Mouse (Mus musculus): ENCODE data around the gene Irf8. TPM values are rescaled to one million over a fixed set of nuclear protein-coding genes. Genes with fewer than 3 reads are reported as not detected.

Irf8 gene
- total RNA-seq, 2 experiments from 2014 or later: 4.8 to 11.2 TPM

DNA sequence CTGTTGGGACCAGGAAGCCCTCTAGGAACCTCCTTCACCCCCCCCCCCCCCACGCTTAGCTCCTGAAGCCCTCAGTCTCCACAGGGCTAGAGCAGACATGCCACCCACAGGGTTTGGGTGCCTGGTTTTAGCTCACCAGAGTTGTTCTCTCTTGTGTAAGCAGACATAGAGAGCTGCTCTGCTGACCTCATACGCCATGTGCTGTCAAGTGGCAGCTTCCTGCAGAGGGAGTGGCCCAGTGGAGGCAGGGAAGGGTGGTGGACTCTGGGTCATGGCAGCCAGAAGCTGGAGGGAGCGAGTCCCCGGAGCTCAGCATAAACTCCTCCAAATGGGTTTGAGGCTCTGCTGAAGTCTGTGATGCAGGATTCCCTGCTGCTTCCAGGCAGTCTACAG, 7.7 kb downstream of the Irf8 start:
- intact Hi-C loops (cut with DNase I): no loop called here
- H3K27ac ChIP-seq: peak overlapping the region; percentile 63
- DNase-seq: no peak

GRCm38 (mm10) chr8:120744448-120744847, 8.3 kb downstream of the Irf8 start:
- intact Hi-C loops (cut with DNase I): no loop called here
- H3K27ac ChIP-seq: peak overlapping the region; percentile 63
- H3K4me3 ChIP-seq: no peak overlapping the region
- no peak for TF ChIP-seq CTCF (IDR thresholded peaks at IDR 0.05)
- DNase-seq: no peak

More for the DNA sequence above, 7.7 kb downstream of the Irf8 start:
- no peak for TF ChIP-seq CTCF (IDR thresholded peaks at IDR 0.05)
- no peak overlapping the region for H3K4me3 ChIP-seq

DNA sequence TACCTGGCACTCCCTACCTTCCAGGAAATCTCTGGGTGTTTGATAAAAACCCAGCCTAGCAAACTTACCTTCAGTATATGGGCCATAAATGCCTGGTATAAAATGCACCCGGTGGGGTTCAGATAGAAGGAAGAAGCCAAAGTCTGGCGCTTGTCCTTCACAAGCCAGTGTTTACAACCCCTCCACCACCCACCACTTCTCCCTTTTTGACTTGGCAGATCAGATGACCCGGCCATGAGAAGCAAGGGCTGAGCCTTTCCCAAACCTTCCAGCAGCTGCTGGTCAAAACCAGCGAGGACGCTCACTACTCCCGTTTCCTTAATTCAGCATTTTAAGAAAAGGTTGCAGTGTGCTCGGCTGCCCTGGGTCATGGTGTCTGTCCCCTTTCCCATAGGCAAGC, 9.1 kb downstream of the Irf8 start:
- TF ChIP-seq CTCF (IDR thresholded peaks at IDR 0.05): no peak
- intact Hi-C loops (cut with DNase I): no loop called here
- no peak overlapping the region for H3K4me3 ChIP-seq
- peak; percentile 51 for DNase-seq
- peak overlapping the region; percentile 75 for H3K27ac ChIP-seq

GRCm38 (mm10) chr8:120746007-120746701, 10.0 kb downstream of the Irf8 start:
- H3K27ac ChIP-seq: peak overlapping the region; percentile 75

GRCm38 (mm10) chr8:120747286-120747685, 11.1 kb downstream of the Irf8 start:
- DNase-seq: peak; percentile 82
- Histone ChIP-seq H3K27ac (peak overlapping the region; percentile 75), H3K4me3 (no peak overlapping the region)
- intact Hi-C loops (cut with DNase I): no loop called here
- no peak for TF ChIP-seq CTCF (IDR thresholded peaks at IDR 0.05)

More at GRCm38 (mm10) chr8:120746007-120746701, 10.0 kb downstream of the Irf8 start:
- H3K4me3 ChIP-seq: no peak overlapping the region
- intact Hi-C loops (cut with DNase I): no loop called here
- TF ChIP-seq CTCF (IDR thresholded peaks at IDR 0.05): no peak
- DNase-seq: no peak

DNA sequence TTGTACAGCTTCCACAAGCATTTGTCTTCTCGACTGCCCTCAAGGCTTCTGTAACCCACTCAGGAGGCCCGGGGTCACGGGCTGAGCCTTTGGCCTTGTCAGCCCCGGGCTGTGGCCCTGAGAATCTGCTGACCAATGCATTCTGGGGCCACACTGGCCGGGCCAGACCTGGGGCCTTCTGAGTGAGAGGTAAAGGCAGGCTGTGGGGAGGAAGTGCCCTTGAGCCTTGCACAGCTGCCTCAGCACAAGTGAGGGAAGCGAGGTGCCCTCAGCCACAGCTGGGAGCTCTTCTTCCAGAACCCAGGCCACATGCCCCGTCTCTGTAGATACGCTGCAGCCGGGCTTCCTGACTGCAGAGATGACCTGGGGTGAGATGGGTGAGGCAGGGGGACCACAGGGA, 14.5 kb downstream of the Irf8 start:
- TF ChIP-seq CTCF (IDR thresholded peaks at IDR 0.05): no peak
- intact Hi-C loops (cut with DNase I): no loop called here
- H3K4me3 ChIP-seq: no peak overlapping the region

GRCm38 (mm10) chr8:120751226-120752081, 15.3 kb downstream of the Irf8 start:
- intact Hi-C loops (cut with DNase I): loop anchor here (2.0 kb wide), 1 partner anchor 17 kb away; no protein-coding TSS in a partner anchor
- no peak for DNase-seq
- peak overlapping the region; percentile 63 for H3K4me3 ChIP-seq
- TF ChIP-seq CTCF (IDR thresholded peaks at IDR 0.05): no peak; the same call in 1 of the 2 replicates
- peak overlapping the region; percentile 90 for H3K27ac ChIP-seq

More for the DNA sequence above, 14.5 kb downstream of the Irf8 start:
- H3K27ac ChIP-seq: peak overlapping the region; percentile 90
- DNase-seq: no peak

DNA sequence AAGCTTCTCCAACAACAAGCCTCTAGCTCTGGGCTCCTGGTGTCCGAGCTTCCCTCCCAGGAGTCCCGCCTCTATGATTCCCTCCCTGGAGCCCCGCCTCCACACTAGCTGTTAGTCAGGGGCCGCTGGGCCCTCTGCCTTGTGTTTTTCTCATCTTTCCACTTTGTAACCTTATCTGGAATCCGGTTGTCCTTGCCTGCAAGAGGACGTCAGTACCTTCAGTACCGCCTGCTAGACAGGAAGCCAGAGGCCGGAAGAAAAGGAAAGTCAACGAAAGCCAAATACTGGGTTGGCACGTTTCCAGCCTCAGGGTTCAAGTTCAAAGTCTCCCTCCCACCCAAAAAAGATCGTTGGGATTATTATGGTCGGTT, 15.9 kb downstream of the Irf8 start:
- Histone ChIP-seq H3K4me3 (peak overlapping the region; percentile 63), H3K27ac (peak overlapping the region; percentile 90)
- no peak for TF ChIP-seq CTCF (IDR thresholded peaks at IDR 0.05)
- peak; percentile 88 for DNase-seq
- intact Hi-C loops (cut with DNase I): loop anchor here (2.0 kb wide), 1 partner anchor 17 kb away; no protein-coding TSS in a partner anchor

- Histone ChIP-seq H3K4me3 (no peak overlapping the region), H3K27ac (peak overlapping the region; percentile 90)
- no peak for DNase-seq
- no peak for TF ChIP-seq CTCF (IDR thresholded peaks at IDR 0.05)
- intact Hi-C loops (cut with DNase I): loop anchor here (2.0 kb wide), 1 partner anchor 15 kb away; no protein-coding TSS in a partner anchor
Observed at GRCm38 (mm10) chr8:120753476-120753875, 17.3 kb downstream of the Irf8 start.

DNA sequence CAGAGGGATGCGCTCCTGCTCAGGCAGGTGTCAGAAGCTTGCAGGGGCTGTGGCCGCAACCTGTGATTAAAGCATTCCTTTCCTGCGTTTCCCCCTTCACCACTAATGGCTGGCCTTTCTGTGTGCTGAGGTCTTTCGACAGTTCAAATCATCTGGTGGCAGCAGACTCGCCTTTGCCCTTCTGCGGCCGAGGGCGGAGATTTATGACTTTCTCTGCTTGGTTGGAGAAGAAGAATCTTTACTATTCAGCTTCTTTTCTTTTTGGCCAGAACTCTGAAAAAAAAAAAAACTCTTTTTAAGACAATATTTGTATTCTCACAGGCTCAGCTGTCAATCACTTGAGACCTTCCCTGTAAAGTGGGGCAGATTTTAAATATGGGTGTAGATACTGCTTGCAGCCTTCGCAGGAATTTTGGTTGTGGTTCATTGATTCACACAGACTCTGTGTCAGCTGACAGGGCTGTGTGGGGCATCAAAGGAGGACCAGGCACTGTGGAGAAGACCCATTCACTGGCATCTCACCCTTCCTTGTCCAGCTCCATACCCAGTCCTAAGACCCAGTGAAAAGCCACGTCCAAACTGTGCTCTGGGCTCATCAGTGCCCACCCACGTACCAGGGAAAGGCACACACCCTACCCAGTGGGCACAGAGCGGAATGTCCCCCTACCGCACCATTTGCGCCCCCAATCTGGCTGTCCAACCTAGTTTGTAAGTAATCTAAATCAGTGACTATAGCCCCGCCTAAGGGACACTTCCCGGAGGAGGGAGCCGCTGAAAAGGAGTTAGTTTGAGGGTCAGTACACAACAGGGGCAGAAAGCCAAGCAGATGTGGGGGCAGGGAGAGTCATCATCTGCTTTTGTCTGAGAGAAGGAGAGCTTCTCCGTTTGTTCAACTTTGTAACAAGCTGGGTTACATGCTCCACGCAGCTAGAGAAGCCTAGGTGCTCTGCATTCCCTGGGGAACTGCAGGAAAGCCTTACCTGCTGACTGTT, 19.4 kb downstream of the Irf8 start:
- no peak overlapping the region for H3K27ac ChIP-seq
- no peak for DNase-seq
- intact Hi-C loops (cut with DNase I): no loop called here
- no peak overlapping the region for H3K4me3 ChIP-seq
- no peak for TF ChIP-seq CTCF (IDR thresholded peaks at IDR 0.05)

- intact Hi-C loops (cut with DNase I): no loop called here
- DNase-seq: no peak
- no peak for TF ChIP-seq CTCF (IDR thresholded peaks at IDR 0.05)
- no peak overlapping the region for H3K4me3 ChIP-seq
- H3K27ac ChIP-seq: no peak overlapping the region
Observed at GRCm38 (mm10) chr8:120758005-120758404, 21.8 kb downstream of the Irf8 start.

- intact Hi-C loops (cut with DNase I): no loop called here
- no peak overlapping the region for H3K27ac ChIP-seq
Observed at GRCm38 (mm10) chr8:120759847-120760246, 23.7 kb downstream of the Irf8 start.

More at GRCm38 (mm10) chr8:120759847-120760246, 23.7 kb downstream of the Irf8 start:
- TF ChIP-seq CTCF (IDR thresholded peaks at IDR 0.05): no peak
- no peak overlapping the region for H3K4me3 ChIP-seq
- no peak for DNase-seq
